Mouse (Mus musculus) thymus, adult 2 months (tissue): ENCODE measurements around the gene Unc13a.

ENCODE experiments used
- CTCF ChIP-seq: fragments of 200-500 bp; IDR thresholded peaks from 2 replicates; pipeline ENCODE4 v1.5.1; 2012; ENCODE audit warnings: mild to moderate bottlenecking, control low read depth, low read length, moderate library complexity, borderline replicate concordance; ENCODE audit not compliant: control insufficient read depth, poor library complexity, insufficient read depth; ENCODE audit errors: extremely low read depth
- POLR2A ChIP-seq: fragments of 200-500 bp; IDR thresholded peaks from 2 replicates; pipeline ENCODE4 v1.6.1; 2012; ENCODE audit warnings: mild to moderate bottlenecking, low read length, control low read depth, moderate library complexity; ENCODE audit not compliant: control insufficient read depth, poor library complexity, insufficient read depth; ENCODE audit errors: extremely low read depth

- TF ChIP-seq POLR2A, result no peak
- no peak for TF ChIP-seq CTCF
Measured at GRCm38 (mm10) chr8:71672168-71672735, 695 bp upstream of the Unc13a start.
